Mouse (Mus musculus) E14TG2a.4 (cell line): ENCODE measurements at regions not wholly inside any gene's neighbourhood (a gene's known extent, or its start where the extent isn't known, plus 50 kb on each side); places are given as distances from the start of the nearest gene placed in this dataset.

Experiments used
- H3K27me3 ChIP-seq: 2 replicates; pipeline ENCODE4 v1.6.1; 2014; ENCODE audit warnings: low read length, control low read depth; ENCODE audit not compliant: insufficient read depth
- H3K36me3 ChIP-seq: 2 replicates; pipeline ENCODE4 v1.6.1; 2014; ENCODE audit warnings: low read length, control low read depth; ENCODE audit not compliant: insufficient read depth
- H3K4me1 ChIP-seq: replicated peaks from 2 replicates; pipeline ENCODE4 v1.6.1; 2014; ENCODE audit warnings: low read depth, low read length, control low read depth
- H3K4me3 ChIP-seq: replicated peaks from 2 replicates; pipeline ENCODE4 v1.5.1; 2014; ENCODE audit warnings: mild to moderate bottlenecking, low read length
- H3K9me3 ChIP-seq: 2 replicates; pipeline ENCODE4 v1.6.1; 2014; ENCODE audit warnings: low read length, control low read depth
- CTCF ChIP-seq: conservative IDR thresholded peaks from 2 replicates; pipeline ENCODE4 v1.5.1; 2014; ENCODE audit warnings: low read length
- NANOG ChIP-seq: IDR thresholded peaks from 2 replicates; pipeline ENCODE4 v1.6.1; 2014; ENCODE audit warnings: borderline replicate concordance, low read length, mixed read lengths
- POU5F1 ChIP-seq: IDR thresholded peaks from 2 replicates; pipeline ENCODE4 v1.6.1; 2014; ENCODE audit warnings: low read length, borderline replicate concordance

GRCm38 (mm10) chr17:51462137-51462880, 283.2 kb upstream of the Tbc1d5 start:
- H3K9me3 ChIP-seq: 0 out of 2 replicates have a peak, but pooled peaks cover 6% of the 10 kb centered on the region
- no peak overlapping the region for H3K4me3 ChIP-seq
- H3K36me3 ChIP-seq: no peaks in the 10 kb centered on the region
- peaks cover 22% of the 10 kb centered on the region for H3K4me1 ChIP-seq
- peaks cover 29% of the 10 kb centered on the region for H3K27me3 ChIP-seq
- TF ChIP-seq POU5F1 (0 out of 2 replicates have a peak, but pooled peaks have one; percentile 29), NANOG (peak; percentile 94), CTCF (no peak)

- Histone ChIP-seq H3K36me3 (no peaks in the 10 kb centered on the region), H3K27me3 (peaks cover 29% of the 10 kb centered on the region), H3K4me3 (no peak overlapping the region), H3K9me3 (0 out of 2 replicates have a peak, but pooled peaks cover 6% of the 10 kb centered on the region), H3K4me1 (peaks cover 22% of the 10 kb centered on the region)
- TF ChIP-seq NANOG: no peak
- no peak for TF ChIP-seq POU5F1
- TF ChIP-seq CTCF: no peak
Measured at GRCm38 (mm10) chr17:51461248-51461647, 282.1 kb upstream of the Tbc1d5 start.

GRCm38 (mm10) chr17:51459119-51459518, 280.0 kb upstream of the Tbc1d5 start:
- Histone ChIP-seq H3K27me3 (peaks cover 20% of the 10 kb centered on the region; the same call in 1 of the 2 replicates), H3K4me1 (peaks cover 22% of the 10 kb centered on the region), H3K4me3 (no peak overlapping the region), H3K36me3 (no peaks in the 10 kb centered on the region), H3K9me3 (no peaks in the 10 kb centered on the region)
- no peak for TF ChIP-seq NANOG

GRCm38 (mm10) chr17:51415746-51416145, 236.6 kb upstream of the Tbc1d5 start:
- Histone ChIP-seq H3K27me3 (no peaks in the 10 kb centered on the region), H3K4me1 (no peaks in the 10 kb centered on the region), H3K4me3 (no peak overlapping the region), H3K9me3 (no peaks in the 10 kb centered on the region), H3K36me3 (no peaks in the 10 kb centered on the region)
- TF ChIP-seq POU5F1: no peak

- Histone ChIP-seq H3K27me3 (no peaks in the 10 kb centered on the region), H3K4me1 (no peaks in the 10 kb centered on the region), H3K36me3 (no peaks in the 10 kb centered on the region), H3K9me3 (no peaks in the 10 kb centered on the region), H3K4me3 (no peak overlapping the region)
- no peak for TF ChIP-seq POU5F1
- TF ChIP-seq CTCF: no peak
- no peak for TF ChIP-seq NANOG
Measured at GRCm38 (mm10) chr17:51414304-51414703, 235.2 kb upstream of the Tbc1d5 start.

GRCm38 (mm10) chr17:51413741-51414140, 234.6 kb upstream of the Tbc1d5 start:
- Histone ChIP-seq H3K4me1 (peaks cover 3% of the 10 kb centered on the region), H3K9me3 (no peaks in the 10 kb centered on the region), H3K27me3 (no peaks in the 10 kb centered on the region), H3K4me3 (no peak overlapping the region), H3K36me3 (no peaks in the 10 kb centered on the region)
- TF ChIP-seq CTCF: no peak
- TF ChIP-seq NANOG: no peak
- no peak for TF ChIP-seq POU5F1

- H3K4me1 ChIP-seq: peaks cover 10% of the 10 kb centered on the region
- H3K36me3 ChIP-seq: no peaks in the 10 kb centered on the region
- no peaks in the 10 kb centered on the region for H3K27me3 ChIP-seq
- H3K4me3 ChIP-seq: no peak overlapping the region
- H3K9me3 ChIP-seq: no peaks in the 10 kb centered on the region
- TF ChIP-seq CTCF (no peak), NANOG (no peak), POU5F1 (no peak)
Measured at GRCm38 (mm10) chr17:51411545-51412094, 232.5 kb upstream of the Tbc1d5 start.

- H3K9me3 ChIP-seq: no peaks in the 10 kb centered on the region
- no peaks in the 10 kb centered on the region for H3K36me3 ChIP-seq
- no peak for TF ChIP-seq NANOG
- no peak for TF ChIP-seq POU5F1
- no peak for TF ChIP-seq CTCF
- no peak overlapping the region for H3K4me3 ChIP-seq
- no peaks in the 10 kb centered on the region for H3K27me3 ChIP-seq
- peaks cover 10% of the 10 kb centered on the region for H3K4me1 ChIP-seq
Measured at GRCm38 (mm10) chr17:51408894-51409293, 229.7 kb upstream of the Tbc1d5 start.

- Histone ChIP-seq H3K4me3 (no peak overlapping the region), H3K4me1 (peaks cover 12% of the 10 kb centered on the region), H3K36me3 (no peaks in the 10 kb centered on the region), H3K27me3 (no peaks in the 10 kb centered on the region), H3K9me3 (no peaks in the 10 kb centered on the region)
- TF ChIP-seq NANOG (no peak), POU5F1 (no peak), CTCF (no peak)
Measured at GRCm38 (mm10) chr17:51408367-51408766, 229.2 kb upstream of the Tbc1d5 start.
